Mouse (Mus musculus) spleen, adult 2 months (tissue): Measurements from ENCODE around the gene Hist1h2ah.

Experiments
- CTCF ChIP-seq: fragments of 200-500 bp; IDR thresholded peaks from 2 replicates; pipeline ENCODE4 v1.5.1; 2011; ENCODE audit warnings: mild to moderate bottlenecking, inconsistent platforms; ENCODE audit not compliant: insufficient read depth, insufficient read length, insufficient replicate concordance; ENCODE audit errors: extremely low read depth
- POLR2A ChIP-seq: fragments of 200-500 bp; IDR thresholded peaks from 2 replicates; pipeline ENCODE4 v1.6.1; 2011; ENCODE audit warnings: low read depth, low read length, inconsistent platforms

- TF ChIP-seq POLR2A (no peak), CTCF (no peak)
These were observed 20.9 kb downstream of the Hist1h2ah start for GRCm38 (mm10) chr13:22014411-22014845.
